Mouse (Mus musculus) kidney, postnatal 10 days (tissue): ENCODE measurements at regions not wholly inside any gene's neighbourhood (a gene's known extent, or its start where the extent isn't known, plus 50 kb on each side); places are given as distances from the start of the nearest gene placed in this dataset.

Experiments
- DNase-seq: peaks from one replicate; pipeline ENCODE4 v3.0.0; 2021; ENCODE audit warnings: mixed read lengths

GRCm38 (mm10) chr6:116767738-116768522 is 51.2 kb upstream of the Tmem72 start:
- DNase-seq = peak; percentile 92

GRCm38 (mm10) chr6:116774954-116775675 is 58.4 kb upstream of the Tmem72 start:
- peak; percentile 73 for DNase-seq

- DNase-seq = no peak
These were observed 70.0 kb upstream of the Tmem72 start for GRCm38 (mm10) chr6:116786553-116787335.

DNA sequence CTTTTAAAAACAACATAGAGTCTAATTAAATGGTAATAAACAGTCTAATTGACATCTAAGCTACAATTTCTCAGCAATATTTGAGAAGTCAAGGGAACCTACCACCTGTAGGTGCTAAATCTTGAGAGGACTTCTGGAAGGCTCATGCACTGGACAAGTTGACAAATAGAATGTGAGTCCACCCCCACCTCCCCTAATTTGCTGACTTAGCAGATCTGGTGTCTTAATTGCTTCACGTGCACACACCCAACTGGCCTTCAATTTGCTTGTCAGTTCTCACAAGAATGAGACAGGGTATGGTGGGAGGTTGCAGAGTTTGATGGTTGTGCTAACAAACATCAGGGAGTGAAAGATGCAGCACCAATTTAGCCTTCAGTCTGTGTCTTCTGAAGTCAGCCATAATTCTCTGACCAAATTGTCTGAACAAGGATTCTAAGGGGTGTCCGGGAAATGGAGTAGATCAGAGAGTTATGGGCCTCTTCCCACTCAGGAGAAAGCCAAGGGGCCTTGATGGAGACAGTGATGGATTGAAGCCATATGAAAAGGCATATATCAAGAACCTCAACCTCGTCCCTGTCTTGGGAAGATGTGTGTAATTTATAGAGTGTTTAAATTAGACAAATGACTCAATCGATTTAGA is 76.7 kb upstream of the Tmem72 start:
- no peak for DNase-seq

GRCm38 (mm10) chr6:116793961-116794336 is 77.2 kb upstream of the Tmem72 start:
- DNase-seq = no peak

DNA sequence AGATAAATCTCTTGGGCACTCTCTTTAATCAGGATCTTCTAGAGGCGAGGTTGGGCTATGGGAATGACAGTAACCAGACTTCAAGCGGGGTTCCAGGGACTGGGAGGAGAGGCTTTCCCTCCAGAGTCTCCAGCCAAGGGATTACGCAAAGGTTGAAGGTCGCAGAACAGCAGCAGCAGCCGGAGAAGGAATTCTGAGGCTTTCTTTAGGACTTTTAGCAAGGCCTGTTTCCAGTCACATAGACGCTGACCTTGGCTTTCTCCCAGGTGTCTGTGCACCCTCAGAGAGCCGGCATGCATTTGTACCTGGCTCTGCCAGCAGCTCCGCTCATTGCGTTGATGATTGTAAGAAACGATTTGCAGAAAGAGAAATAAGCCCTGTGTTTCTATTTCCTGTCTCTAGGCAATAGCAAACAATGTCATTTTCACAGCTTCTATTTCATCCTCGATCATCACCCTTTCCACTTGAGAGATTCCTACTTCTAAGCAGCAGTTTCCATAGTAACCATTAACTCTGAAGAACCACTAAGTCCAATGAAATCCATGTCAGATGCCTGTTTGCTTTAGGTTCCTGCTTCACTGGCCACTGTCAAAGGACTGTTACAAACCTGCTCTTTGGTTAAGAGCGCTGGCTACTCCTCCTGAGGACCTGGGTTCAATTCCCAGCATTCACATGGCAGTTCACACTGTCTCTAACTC is 104.7 kb upstream of the Tmem72 start:
- peak; percentile 64 for DNase-seq

DNA sequence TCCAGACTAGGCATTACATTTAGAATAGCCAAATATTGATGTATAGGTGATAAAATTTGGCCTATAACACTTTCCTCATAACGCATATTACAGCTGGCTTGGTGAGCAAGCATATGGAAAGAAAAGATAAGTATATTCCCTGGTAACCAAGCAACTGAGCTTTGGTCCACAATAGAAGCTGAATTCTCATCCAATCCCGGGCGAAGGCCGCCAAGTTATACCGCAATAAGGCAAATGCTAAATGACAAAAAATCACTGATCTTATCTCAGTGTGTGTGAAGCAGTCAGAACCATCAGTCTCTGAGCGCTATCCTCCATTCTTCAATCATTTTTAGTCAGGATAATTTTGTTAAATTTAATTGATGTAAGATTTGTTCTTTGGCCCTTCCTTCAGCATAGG is 105.9 kb upstream of the Tmem72 start:
- no peak for DNase-seq

DNA sequence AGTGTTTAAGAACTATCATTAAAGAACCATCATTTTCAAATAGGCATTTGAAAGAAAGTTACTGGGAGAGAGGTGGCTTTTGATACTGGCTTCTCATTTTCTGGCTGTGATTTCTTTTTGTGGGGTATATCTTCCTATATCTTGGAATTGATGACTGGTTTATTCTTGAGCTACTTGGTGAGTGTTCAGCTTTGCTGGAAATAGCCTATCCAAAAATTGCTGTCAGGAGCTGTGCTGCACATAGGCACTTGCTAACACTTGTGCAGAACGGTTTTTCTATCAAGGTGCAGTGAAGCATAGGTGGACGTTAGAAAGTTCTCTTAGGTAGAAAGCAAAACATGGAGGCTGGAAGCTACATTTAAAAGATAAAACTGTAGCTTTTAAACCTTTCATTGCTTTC is 108.9 kb upstream of the Tmem72 start:
- DNase-seq = no peak

DNA sequence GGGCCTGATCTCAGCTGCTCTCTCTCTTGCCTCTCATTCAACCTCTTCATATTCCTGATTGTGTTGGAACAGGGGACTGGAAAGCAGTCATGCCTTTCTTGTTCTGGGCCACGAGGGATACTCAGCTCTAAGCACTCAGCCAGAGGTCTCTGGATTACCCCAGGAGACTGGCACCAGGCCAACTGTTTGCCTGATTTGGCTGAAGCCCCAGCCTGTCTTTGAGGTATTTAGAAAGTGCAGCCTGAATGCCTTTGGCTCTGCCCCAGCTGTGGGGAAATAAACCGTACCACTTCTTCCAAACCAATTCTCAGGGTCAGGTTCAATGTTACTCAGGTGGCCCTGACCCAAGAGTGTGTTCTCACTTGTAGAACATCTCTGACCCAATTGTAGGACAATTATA is 112.6 kb upstream of the Tmem72 start:
- DNase-seq = peak; percentile 88

DNA sequence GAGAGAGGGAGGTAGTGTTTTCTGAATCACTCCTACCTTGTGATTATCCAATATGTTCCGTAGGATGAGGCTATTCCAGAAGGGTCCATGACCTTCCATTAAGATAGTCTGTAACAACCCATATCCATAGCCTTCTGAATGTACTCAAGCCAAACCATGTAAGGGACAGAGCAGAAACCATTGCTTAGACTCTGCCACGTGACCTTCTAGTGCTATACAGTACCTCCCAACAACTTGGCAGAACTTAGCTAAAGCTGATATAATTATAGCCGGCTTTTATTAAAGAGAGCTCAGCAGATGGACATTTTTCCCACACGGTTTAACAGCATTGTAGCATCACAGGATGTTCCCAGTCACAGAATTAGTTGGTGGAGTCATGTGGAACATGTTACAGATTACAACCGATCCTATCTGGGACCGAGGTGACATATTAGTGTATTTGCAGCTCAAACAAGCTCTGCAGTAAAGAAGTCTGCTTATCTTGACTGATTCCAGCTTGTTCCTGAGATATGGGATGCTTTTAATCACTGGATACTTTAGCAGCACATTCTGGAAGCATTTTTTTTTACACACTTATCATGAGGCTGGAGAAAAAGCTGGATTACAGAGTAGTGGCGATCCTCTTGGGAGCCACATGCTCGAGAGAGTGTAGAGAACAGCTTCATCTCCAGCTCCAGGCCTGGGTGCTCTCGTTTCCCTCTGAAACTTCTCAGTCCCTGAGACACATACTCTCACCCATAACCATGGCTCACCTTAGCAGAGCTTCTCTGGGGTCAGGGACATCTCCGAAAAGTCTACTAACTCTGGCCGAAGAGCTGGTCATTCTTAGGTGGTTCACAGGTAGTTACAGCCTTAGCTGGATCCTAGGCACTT is 129.5 kb upstream of the Tmem72 start:
- DNase-seq = no peak

DNA sequence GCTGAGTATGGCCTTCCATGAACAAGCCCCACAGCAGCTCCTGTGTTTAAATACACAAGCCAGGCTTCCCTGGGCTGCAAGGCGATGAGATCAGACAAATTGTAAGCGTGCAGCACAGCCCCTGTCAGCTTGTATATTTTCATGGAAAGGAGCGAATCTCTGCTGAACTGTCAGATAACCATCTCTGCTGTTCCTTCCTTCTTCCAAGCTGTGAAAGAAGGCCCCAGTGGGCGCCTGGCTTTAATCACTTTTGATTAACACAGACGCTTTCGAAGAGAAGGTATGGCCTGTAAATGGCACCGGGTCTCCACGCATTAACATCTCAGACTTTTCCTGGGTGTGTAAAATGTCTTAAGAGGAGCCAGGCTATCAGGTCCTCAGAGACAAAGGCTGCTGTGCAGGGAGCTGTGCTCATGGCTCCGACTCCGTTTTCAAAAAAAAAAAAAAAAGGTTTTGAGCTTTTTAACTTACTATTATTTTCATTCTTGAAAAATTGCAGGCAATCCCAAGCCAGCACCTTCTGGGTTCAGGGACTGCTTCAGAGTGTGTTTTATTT is 131.9 kb upstream of the Tmem72 start:
- no peak for DNase-seq

DNA sequence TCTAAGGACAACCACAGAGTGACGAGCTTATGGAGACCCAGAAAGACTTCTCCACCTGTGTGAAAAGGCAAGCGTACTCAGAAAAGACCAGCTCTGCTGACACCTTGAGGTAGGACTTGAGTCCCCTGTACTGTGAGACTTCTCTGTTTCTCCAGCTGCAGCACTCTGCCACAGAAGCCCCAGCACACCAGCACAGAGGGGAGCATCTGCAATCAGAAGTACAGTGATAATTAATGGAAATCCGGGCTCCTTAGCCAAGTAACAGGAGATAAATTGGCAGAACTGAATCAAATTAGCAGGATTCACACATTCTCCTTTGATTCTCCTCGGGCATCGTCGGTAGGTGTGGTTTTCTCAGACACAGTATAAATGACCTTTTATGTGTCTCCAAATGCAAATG is 137.3 kb upstream of the Tmem72 start:
- no peak for DNase-seq

DNA sequence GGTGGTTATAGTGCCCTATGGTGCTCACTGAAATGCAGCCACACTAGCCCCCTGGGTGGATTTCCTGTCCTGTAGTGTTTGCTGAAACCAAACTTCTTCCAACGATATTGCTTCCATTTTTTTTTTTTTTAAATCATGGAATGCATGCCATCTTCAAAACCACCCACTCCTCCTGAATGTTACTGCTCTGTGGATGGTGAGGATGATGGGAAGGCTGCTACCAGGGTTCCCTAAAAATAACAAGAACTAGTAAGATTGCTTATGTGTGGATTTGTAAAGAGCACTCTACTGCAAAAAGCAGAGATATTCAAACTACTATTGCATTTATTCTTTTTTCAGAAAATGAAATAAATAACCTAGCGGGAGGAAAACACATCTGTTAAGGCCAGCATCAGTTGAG is 139.4 kb upstream of the Tmem72 start:
- no peak for DNase-seq

- DNase-seq = no peak
These were observed 140.3 kb upstream of the Tmem72 start for GRCm38 (mm10) chr6:116856917-116857491.

- DNase-seq = no peak
These were observed 146.4 kb upstream of the Tmem72 start for GRCm38 (mm10) chr6:116863130-116863529.

DNA sequence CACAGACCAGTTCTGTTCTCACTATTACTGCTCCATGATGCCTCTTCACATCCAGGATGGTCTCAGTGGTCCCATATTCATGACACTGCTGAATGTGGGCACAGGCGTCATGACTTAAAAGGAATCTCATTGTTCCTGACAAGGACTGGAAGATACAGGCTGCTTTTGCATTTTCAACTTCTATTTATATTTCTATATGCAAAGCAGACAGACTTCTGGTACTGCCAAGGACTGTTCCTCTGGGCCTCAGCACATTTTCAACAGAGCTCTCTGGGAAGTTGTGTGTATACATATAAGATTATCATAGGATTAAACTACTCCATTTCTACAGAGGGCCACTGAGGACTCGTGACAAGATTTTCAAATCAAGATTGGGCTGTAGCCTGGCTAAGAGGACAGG is 146.9 kb upstream of the Tmem72 start:
- DNase-seq = no peak

DNA sequence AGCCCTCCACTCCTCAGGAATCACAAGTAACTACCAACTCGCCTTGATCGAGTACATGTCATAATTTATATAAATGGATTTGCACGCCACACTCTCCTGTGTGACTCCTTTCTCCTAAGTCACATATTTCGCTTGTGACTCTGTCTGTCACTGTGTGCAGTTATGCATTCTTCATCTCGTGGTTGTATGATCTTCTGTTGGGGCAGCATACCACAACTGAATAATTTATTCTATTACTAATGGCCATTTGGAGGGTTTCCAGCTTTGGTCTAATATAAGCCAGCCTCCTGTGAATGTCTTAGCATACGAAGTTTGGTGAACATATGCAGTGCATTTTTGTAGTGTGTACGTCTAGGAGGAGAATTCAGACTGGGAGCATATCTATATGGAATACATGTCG is 176.6 kb upstream of the Tmem72 start:
- no peak for DNase-seq

- no peak for DNase-seq
These were observed 177.5 kb upstream of the Tmem72 start for GRCm38 (mm10) chr6:116894252-116894651.

DNA sequence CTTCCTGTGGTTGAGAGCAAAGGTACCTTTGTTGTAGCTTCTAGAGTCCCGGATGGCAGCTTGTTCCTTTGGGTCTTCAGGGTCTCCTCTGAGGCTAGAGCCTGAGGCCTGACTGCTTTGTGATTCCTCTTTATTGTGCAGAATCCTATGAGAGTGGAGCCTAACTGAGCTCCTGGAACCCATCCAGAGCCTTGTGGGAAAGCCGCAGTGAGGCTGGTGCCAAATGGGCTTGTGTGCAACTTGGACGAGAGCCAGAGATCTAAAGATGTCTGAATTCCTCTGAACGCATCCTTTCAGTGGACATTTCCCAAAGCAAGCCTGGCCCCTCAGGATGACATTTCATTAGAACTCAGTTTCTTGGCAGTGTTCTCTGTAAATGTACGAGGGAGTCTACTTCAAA is 178.4 kb upstream of the Tmem72 start:
- peak; percentile 75 for DNase-seq

- no peak for DNase-seq
These were observed 179.5 kb upstream of the Tmem72 start for GRCm38 (mm10) chr6:116896132-116896630.

DNA sequence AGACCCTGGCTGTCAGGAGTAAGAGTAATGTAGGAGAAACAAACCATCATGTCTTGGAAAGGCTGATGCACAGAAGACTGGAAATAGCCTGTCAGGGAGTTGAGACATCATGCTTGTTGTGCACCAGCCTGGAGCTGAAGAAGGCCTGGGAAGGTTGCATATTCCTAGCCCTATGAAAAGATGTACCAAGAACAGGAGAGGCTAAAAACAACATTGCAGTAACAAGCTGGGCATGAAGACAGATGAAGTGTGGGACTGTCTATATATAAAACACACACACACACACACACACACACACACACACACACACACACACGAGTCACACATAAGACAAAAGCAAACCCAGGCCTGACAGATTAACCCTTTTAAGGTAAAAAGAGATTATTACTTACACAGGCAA is 185.1 kb upstream of the Tmem72 start:
- no peak for DNase-seq
